Mouse (Mus musculus) erythroid progenitor cell, adult 5-6 weeks (primary cell): ENCODE data around the gene Gcn1l1. TPM values are rescaled to one million over a fixed set of nuclear protein-coding genes. Genes with fewer than 3 reads are reported as not detected.

Experiments
- ATAC-seq: replicated peaks from 2 replicates; pipeline ENCODE4 v1.8.0; 2016; ENCODE audit warnings: moderate number of reproducible peaks, mild to moderate bottlenecking, moderate TSS enrichment, inconsistent platforms; ENCODE audit not compliant: poor library complexity, low FRiP score, severe bottlenecking
- total RNA-seq, 2 experiments: library from RNA; stranded (forward) in 1 of 2; stranded (reverse) in 1 of 2; fragments of 150-400 nt in 1 of 2; fragments of 186-747, 209-891 nt in 1 of 2; gene quantifications; 2 replicates each; pipeline versions ENCODE4 v1.2.3 to v1.2.4; 2015 to 2017; ENCODE audit warnings: low replicate concordance in 2 of 2

Gene Gcn1l1
- total RNA-seq, 2 experiments from 2014 or later = 14.1 to 17.6 TPM

DNA sequence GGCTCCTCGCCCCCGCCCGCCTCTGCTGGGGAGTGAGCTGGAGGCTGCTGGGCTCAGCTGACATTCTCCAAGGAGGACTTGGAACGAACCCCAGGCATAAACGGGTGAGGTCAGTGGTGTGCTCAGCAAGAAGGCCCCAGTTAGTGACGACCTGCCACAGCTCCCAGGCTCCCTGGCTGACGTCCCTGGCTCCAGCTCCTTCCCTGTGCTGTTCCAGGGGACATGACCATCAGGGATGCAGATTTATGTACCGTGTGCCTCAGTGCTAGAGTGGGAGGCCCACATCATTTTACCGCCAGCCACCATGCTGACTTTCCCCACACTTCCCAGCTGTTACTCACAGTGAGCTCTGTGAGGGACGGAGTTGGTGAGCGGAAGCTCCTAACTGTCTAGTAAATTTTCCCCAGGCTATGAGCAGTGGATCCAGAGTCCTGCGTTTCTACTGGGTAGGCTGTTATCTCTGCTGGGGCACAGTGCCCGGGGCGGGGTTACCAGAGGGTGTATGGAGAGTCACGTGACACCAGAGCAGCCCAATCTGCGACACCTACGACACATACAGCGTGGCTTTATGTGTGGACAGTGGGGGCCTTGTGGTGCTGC, 33.3 kb upstream of the Gcn1l1 start:
- peak; percentile 92 for ATAC-seq

DNA sequence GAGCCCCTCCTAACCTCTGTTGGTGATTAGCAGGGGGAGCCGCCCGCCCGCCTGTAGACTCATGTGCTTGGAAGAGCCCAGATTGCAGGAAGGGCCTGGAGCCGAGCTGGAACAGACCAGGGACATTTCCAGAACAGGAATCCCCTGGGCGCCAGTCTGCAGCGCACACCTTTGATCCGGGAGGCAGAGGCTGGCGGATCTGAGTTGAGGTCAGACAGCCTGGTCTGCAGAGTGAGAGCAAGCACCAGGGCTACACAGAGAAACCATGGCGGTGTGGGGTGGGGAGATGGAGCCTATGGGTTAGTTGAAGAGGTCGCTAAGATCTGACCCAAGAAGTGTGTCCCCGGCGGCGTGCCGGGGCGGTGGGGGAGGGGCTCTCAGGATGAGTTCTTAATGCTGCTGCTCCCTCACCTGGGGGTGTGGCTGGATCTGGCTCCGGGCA, 30.7 kb upstream of the Gcn1l1 start:
- ATAC-seq = no peak

DNA sequence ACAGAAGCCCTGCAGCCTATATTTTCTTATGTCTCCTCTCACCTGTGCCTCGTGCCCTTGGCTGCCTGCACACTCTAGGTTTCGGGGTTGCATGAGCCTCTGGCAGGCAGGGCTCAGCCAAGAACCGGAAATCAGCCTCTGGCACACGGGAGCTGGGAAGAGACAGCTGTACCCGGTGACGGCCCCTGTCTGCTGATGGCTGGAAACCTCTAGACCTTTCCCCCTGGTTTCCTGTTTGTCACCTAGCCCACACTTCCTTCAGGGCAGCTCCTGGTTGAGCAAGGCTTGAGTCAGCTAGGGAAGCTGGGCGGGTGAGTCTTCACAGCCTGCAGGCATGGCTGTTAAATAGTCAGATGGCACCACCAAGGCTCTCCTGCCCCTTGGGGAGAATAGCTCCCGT, 30.2 kb upstream of the Gcn1l1 start:
- ATAC-seq = no peak

DNA sequence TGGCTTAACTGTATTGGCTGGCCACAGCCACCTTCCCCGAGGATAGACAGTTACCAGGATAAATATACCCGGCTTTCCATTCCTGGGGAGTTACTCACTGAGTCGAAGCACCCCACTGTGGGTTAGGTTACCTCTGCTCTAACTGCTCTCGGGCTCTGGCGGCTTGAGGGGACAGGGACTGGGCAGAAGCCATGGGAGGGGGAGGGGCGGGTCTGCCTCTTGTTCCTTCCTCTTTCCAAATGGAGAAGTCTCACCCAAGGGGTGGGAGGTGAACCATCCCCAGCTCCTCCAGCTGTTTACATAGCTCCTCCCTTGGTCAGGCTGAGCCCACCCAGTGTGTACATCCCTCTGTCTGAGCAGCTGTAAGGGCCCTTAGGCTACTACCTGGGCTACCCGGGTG, 29.4 kb upstream of the Gcn1l1 start:
- no peak for ATAC-seq

DNA sequence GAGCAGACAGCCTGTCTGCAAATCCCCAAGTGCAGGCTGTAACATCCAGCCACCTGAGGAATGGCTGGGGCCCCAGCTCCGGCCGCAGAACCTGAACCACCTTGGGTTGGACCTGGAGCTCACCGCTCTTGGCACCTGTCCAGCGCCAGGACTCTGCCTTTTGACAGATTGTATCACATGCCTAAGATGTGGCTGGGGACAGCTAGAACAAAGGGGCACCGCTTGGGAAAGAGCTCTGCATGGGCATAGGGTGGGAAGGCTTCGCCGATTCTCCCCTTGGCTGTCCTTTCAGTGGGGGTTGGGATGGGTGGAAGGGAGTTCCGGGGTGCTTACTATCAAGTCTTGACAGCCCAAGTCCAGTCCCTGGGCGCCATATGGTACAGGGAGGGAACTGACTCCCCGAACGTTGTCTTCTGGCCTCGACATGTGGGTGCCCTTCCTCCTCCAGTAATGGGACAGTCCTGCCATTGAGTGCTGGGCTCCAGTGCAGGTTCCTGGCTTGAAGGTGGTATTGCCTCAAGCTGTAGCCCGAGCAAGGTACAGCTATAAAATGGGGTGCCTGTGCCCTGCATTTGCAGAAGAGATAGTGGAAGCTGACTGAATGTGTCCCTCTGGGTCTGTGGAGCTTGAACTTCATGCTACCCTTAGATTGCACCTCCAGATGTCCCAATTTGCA, 26.9 kb upstream of the Gcn1l1 start:
- ATAC-seq = no peak

DNA sequence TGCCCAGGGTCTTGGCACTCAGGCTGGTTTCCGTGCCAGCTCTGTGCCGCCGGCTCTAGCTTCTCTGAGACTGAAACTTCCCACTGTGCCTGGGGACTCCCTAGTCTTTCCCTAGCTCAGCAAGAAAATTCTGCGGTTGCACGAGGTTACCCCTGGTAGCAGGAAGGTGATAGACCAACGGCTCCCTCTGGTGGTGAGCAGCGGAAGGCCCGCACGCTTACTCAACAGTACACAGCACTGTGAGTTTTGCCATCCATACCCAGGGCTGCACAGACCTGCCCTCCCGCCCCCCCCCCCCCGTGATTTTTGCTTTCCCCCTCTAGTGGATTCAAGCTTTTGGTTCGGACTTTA, 26.4 kb upstream of the Gcn1l1 start:
- peak; percentile 71 for ATAC-seq

DNA sequence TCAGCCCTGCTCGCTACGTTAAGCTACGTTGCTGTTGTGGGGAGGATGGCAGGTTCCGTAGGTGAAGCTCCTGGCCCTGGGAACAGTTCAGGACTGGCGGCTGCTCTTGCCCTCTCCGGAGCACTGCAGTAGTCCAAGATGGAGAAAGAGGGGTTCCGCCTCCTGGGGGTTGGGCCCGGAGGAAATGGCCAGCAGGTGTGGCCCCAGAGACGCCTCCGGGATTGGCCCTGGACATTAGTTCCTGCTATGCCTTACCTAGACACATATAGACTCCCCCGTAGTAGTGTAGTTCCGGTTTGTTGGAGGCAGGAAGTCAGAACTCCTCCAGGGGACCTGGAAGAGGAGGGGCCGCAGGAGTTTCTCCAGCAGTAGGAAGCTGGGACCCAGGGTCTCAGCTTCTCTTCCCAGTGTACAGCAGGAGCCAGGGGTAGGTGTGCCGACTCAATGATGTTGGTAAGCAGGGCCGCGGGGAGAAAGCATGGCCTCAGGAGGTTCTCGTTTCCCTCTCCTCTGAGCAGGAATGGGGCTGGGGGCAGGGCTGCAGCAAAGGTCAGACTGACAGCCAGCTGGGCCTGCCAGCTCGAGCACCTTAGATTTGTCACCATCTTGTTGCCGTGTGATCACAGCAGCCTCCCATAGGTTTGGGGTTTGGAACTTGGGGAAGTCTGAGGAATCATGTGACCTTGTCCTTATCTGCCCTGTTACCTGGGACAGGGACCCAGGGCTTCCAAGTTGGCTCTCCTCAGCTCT, 22.2 kb upstream of the Gcn1l1 start:
- ATAC-seq = peak; percentile 9; the same call in 1 of the 2 replicates

DNA sequence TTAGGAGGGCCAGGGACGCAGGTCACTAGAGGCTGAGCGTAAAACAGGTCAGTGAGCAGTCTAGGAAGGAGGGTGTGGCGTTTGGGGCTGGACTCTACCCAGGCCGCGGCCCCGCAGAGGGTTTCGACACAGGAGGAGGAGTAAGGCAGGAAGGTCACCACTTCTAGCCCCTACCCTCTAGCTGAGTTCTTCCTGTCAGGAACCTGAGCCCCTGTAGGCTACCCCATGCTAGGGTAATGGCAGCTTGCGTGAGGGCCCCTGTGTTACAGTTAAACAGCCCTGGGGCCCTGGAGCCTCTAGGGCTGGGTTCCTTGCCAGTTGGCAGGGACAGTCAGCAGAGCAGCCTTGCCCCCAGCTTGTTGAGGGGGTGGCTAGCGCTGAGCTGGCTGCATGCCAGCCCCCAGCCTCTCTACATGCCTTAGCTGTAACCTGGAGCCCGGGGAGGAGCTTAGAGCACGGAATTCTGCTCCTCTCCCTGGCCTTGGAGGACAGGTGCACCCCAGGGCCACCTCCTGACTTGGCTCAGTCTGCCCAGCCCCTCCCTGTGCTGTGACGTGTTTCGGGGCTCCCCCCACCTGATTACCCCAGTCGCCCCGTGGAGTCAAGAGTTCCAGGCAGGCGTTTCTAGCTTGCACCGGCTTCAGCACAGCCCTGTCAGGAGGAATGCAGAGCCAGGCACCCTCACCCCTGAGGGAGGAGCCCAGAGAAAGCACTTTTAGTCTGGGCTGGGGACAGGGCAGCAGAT, 21.4 kb upstream of the Gcn1l1 start:
- ATAC-seq = peak; percentile 46; the same call in 1 of the 2 replicates

DNA sequence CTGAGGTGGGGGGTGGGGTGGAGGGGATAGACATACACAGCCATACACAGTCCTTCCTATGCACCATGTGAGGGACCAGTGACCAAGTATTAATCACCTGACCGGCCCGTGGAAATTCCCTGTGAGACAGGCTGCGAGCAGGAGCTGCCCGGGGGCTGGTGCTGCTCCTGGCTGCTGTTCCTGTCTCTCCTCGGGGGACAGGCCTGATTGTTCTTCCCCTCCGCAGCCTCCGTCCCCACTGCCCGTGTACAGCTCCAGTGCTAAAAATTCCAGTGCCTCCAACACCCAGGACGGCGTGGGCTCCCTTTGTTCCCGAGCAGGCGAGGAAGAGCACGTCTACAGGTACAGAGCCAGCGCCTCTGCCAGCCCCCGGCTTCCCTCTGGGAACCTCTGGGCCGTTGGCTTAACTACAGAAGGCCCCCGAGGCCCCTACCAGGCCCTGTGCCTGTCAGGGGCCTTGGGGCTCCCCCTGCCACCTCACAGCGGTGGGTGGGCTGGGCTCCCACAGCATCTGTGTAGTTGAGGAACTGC, 20.3 kb upstream of the Gcn1l1 start:
- ATAC-seq = no peak

DNA sequence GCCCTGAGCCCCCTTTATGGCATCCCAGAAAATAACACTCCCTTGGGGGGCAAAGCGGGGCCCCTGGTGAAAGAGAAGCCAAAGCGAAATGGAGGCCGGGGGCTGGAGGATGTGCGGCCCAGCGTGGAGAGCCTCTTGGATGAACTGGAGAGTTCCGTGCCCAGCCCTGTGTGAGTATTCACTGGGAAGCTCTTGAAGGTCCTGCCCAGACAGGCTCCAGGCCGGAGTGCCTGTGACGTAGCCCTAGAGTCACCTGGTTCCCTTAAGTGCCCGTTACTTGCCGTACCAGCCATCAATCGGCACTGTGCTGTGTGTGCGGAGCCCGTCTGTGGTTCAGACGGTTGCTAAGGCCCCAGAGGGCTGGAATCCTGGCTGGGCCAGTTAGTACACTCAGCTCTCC, 19.4 kb upstream of the Gcn1l1 start:
- ATAC-seq = no peak

DNA sequence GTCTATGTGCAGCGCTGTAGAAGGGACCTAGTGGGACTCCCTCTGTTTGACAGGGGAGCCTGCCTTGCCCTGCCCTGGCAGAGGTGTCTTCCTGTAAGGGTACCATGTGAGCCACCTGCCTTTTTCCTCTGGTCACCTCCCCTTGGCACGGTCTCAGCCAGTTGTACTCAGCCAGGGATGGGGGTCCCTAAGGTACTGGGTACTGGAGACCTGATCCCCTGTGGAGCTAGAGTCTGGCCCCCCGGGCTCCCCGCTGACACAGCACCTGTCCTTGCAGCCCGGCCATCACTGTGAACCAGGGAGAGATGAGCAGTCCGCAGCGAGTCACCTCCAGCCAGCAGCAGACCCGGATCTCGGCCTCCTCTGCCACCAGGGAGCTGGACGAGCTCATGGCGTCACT, 18.5 kb upstream of the Gcn1l1 start:
- ATAC-seq = no peak

DNA sequence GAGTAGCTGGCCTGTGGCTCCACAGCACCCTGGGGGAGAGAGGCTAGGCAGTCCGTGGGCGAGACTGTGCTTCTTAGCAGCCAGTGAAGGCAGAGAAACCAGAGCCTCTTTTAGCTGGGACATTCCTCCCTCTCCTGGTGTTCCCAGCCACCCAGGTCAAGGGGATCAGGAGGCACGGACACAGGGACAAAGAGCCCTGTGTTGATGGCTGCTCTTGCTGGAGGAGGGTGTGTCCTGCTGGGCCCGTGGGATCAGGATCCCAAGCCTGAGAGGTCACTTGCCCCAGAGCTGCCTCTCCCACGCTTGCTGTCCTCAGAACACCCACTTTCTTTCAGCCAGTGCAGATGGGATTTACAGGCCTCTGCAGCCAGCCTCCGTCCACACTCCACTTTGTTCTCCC, 18.0 kb upstream of the Gcn1l1 start:
- ATAC-seq = no peak

DNA sequence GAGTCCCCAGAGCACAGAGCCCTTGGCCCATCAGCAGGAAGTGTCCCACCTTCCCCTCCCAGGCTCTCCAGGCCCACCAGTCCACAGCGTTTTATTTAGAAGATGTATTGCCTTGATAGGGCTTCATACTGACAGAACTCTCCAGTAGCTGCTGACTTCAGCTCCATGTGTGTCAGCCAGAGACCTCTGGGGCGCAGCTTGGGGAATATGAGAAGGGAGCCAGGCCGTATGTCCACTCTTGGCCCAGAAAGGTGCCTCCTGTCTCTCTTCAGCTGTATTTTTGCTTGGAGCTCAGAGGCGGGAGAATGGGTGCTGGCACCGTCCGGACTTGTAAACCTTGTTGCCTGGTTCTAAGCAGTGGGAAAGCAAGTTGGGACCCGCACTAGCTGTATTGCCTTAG, 17.6 kb upstream of the Gcn1l1 start:
- no peak for ATAC-seq

DNA sequence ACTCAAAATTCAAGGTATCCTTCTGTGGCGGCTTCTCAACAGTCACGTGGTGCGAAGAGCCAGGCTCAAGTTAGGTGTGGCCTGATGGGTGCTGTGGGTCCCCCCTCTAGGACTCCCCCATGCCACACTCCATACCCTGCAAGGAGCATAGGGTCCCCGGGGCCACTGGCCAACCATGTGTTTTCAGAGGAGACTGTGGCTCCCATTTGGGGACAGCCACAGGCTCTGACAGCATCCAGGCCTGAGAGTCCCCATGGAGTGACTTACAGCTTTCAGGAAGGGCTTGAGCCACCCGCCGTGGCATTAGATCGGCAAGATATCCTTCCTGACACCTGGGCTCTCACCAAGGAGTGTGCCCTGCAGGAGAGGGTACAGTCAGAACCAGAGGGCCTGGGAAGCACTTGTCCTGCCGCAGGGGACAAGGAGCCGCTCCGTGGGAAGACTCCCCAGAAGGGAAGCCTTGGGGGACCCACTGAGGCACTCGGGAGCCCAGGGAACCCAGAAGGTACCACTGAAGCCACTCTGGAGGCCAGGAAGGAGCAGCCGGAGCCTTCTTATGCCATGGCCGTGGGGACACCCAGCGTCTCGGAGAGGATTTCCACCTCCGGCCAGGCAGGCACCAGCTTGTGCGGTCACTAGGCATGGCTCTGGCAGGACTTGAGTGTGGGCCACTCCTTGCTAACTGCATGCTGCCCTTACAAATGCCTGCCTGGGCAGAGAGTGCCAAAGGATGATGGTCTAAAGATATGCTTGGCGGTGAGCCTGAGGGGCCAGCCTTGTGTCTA, 16.4 kb upstream of the Gcn1l1 start:
- ATAC-seq = no peak

DNA sequence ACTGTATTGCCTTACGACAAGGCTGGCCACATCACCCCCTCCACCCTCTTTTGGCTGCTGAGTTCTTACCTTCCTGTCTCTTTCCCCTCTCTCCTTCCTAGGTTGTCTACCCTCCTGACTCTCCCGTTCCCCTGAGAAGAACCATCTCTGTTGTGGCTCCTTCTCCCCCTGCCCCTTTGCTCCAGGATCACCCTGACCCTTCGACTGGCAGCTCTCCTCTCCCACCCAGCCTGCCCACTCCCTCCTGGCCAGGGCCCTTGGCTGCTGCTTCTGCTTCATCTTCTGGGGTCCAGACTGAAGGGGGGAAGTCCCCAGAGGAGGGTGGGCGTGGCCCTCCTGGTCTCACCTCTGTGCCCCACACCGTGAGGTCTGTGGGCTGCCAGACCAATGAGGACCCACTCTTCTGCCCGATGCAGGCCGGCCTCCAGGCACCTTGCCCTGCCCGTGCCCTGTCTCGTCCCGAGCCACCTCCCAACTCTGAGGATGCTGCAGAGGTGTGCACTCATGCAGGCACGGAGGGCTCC, 14.5 kb upstream of the Gcn1l1 start:
- no peak for ATAC-seq

DNA sequence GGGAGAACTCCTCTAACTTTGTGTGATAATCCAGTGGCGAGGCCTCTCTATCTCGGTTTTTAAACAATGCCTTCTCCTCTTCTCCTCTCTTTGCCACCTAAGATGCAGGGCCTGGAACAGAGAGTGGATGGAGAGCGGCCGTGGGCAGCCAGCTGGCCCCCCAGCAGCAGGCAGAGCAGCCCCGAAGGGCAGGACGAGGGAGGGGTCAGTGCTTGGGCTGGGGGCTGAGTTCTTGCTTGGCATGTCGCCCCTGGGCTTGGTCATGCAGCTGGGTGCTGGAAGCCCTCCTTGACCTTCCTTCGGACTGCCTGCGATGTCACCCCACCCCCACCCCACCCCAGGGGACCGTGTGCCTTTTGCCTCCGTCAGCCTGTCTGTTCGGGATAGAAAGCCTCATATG, 13.7 kb upstream of the Gcn1l1 start:
- ATAC-seq = no peak

DNA sequence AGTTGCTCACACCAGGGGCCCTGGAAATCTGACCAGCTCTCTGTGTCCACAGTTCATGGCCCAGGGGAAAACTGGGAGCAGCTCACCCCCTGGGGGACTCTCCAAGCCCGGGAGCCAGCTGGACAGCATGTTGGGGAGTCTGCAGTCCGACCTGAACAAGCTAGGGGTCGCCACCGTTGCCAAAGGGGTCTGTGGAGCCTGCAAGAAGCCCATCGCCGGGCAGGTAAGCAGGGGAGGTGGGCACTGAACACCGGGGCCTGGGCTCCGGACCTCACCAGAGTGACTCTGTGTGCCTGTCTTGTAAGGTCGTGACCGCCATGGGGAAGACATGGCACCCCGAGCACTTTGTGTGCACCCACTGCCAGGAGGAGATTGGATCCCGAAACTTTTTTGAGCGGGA, 13.3 kb upstream of the Gcn1l1 start:
- ATAC-seq = no peak

DNA sequence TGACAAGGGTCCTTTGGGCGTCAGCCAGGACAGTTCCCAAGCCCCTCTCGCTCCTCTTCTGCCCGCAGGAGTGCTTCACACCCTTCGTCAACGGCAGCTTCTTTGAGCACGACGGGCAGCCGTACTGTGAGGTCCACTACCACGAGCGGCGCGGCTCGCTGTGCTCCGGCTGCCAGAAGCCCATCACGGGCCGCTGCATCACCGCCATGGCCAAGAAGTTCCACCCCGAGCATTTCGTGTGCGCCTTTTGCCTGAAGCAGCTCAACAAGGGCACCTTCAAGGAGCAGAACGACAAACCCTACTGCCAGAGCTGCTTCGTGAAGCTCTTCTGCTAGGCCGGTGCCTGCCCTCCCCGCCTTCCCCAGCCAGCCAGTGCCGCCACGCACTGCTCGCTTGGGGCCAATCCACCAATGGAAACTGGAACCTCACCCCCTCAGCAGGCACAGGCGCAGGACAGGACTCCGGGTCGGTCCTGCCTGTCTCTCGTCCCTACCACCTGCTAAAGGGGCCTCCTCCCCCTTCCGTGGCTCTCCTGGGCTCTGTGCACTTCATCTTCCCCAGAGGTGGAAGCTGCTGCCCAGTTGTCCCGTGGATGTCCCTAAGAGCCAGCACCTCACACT, 11.1 kb upstream of the Gcn1l1 start:
- ATAC-seq = no peak
